Comparison of ENCODE assay signal across 20 mouse cellular contexts in genomic region chr3:52357265-52357953, GRCm38 (mm10).
DNase-seq lines count a peak whose midpoint lies in the region; ATAC-seq and TF ChIP-seq lines count a peak whose summit lies in the region.
"Had no signal": no experiment of that assay in that cellular context is flagged by ENCODE, and none has a peak within 500 bp of the region (broad histone marks: within the 10 kb centered on the region; RNA-seq: fewer than 3 reads in every experiment).

No protein-coding gene starts in this region.

- no peaks in the 10 kb centered on the region for H3K36me3 ChIP-seq in hindbrain, postnatal 0 days (ENCODE audit: insufficient read depth, low read length)
- no peaks in the 10 kb centered on the region for H3K36me3 ChIP-seq in hindbrain, embryonic 11.5 days (ENCODE audit: control insufficient read depth, insufficient read depth, low read length)
- H3K36me3 ChIP-seq in heart, embryonic 12.5 days, result no peaks in the 10 kb centered on the region
- no peaks in the 10 kb centered on the region for H3K36me3 ChIP-seq in heart, embryonic 15.5 days
- H3K36me3 ChIP-seq: embryonic facial prominence, embryonic 13.5 days; liver, embryonic 15.5 days; midbrain, embryonic 10.5 days; neural tube, embryonic 13.5 days had no signal

- no peaks in the 10 kb centered on the region for H3K4me1 ChIP-seq in hindbrain, postnatal 0 days (ENCODE audit: insufficient read depth, low read length)
- H3K4me1 ChIP-seq in hindbrain, embryonic 11.5 days (replicated peaks; ENCODE audit: control insufficient read depth, insufficient read depth, low read length), result no peaks in the 10 kb centered on the region
- H3K4me1 ChIP-seq in heart, embryonic 12.5 days (replicated peaks), result peaks cover 7% of the 10 kb centered on the region
- H3K4me1 ChIP-seq in heart, embryonic 15.5 days (replicated peaks), result peaks cover 4% of the 10 kb centered on the region
- H3K4me1 ChIP-seq: forebrain, embryonic 13.5 days; liver, embryonic 15.5 days; midbrain, embryonic 10.5 days; neural tube, embryonic 13.5 days had no signal

- no peak for TF ChIP-seq CTCF in gastrocnemius, adult 2 months (IDR thresholded peaks at IDR 0.05)
- TF ChIP-seq CTCF in hindbrain, postnatal 0 days (IDR thresholded peaks at IDR 0.05; ENCODE audit: low read depth), result no peak

- DNase-seq in gastrocnemius, adult 2 months, result peak; percentile 29
- no peak for DNase-seq in gastrocnemius, postnatal 36 days
- DNase-seq in hindbrain, postnatal 0 days (ENCODE audit: low spot score), result peak; percentile 23
- DNase-seq in hindbrain, embryonic 11.5 days (ENCODE audit: low spot score), result no peak
- no peak for DNase-seq in adrenal gland, postnatal 36 days
- no peak for DNase-seq in gastrocnemius, postnatal 10 days
- DNase-seq: adrenal gland, postnatal 25 days; cerebellum, adult 9-11 months; thymus, adult 2 months; thymus, postnatal 4 days had no signal

- ATAC-seq in hindbrain, postnatal 0 days, result 0 out of 2 replicates have a peak, but pooled peaks have one; percentile 29
- no peak for ATAC-seq in hindbrain, embryonic 11.5 days (ENCODE audit: low FRiP score)
- peak; percentile 55; the same call in 1 of the 2 replicates for ATAC-seq in heart, embryonic 12.5 days (ENCODE audit: insufficient number of reproducible peaks, low FRiP score)
- ATAC-seq in heart, embryonic 15.5 days (replicated peaks; ENCODE audit: insufficient number of reproducible peaks, insufficient read depth, low FRiP score, low read depth), result 0 out of 2 replicates have a peak, but pooled peaks have one; percentile 27
- ATAC-seq: forebrain, embryonic 13.5 days; intestine, postnatal 0 days; midbrain, embryonic 16.5 days had no signal

- H3K4me2 ChIP-seq in hindbrain, postnatal 0 days (ENCODE audit: low read depth, low read length), result no peak overlapping the region
- no peak overlapping the region for H3K4me2 ChIP-seq in hindbrain, embryonic 11.5 days (replicated peaks; ENCODE audit: low read depth, low read length)
- H3K4me2 ChIP-seq in heart, embryonic 12.5 days, result 0 out of 2 replicates have a peak overlapping the region, but pooled peaks have one; percentile 4
- H3K4me2 ChIP-seq in heart, embryonic 15.5 days, result peak overlapping the region; percentile 8; the same call in 1 of the 2 replicates
- H3K4me2 ChIP-seq: embryonic facial prominence, embryonic 13.5 days; forebrain, embryonic 13.5 days; liver, embryonic 15.5 days; neural tube, embryonic 13.5 days had no signal

- 74% methylated on average over 15 of the region's 15 CpGs for WGBS in hindbrain, postnatal 0 days
- 87% methylated on average over 15 of the region's 15 CpGs for WGBS in hindbrain, embryonic 11.5 days
- WGBS in heart, embryonic 12.5 days, result 75% methylated on average over 15 of the region's 15 CpGs
- 63% methylated on average over 15 of the region's 15 CpGs for WGBS in heart, embryonic 15.5 days

- intact Hi-C loops in gastrocnemius, adult 2 months (cut with DNase I), result no loop called here
- intact Hi-C loops in gastrocnemius, postnatal 36 days (cut with DNase I), result no loop called here

- no peaks in the 10 kb centered on the region for H3K9me3 ChIP-seq in hindbrain, postnatal 0 days (ENCODE audit: low read length)
- no peaks in the 10 kb centered on the region for H3K9me3 ChIP-seq in hindbrain, embryonic 11.5 days (ENCODE audit: control insufficient read depth, low read length)
- H3K9me3 ChIP-seq in heart, embryonic 12.5 days (replicated peaks), result no peaks in the 10 kb centered on the region
- H3K9me3 ChIP-seq in heart, embryonic 15.5 days (replicated peaks), result no peaks in the 10 kb centered on the region
- H3K9me3 ChIP-seq: embryonic facial prominence, embryonic 13.5 days; forebrain, embryonic 13.5 days; liver, embryonic 15.5 days; midbrain, embryonic 10.5 days; neural tube, embryonic 13.5 days had no signal

- peak overlapping the region; percentile 23; the same call in 1 of the 2 replicates for H3K4me3 ChIP-seq in gastrocnemius, adult 2 months
- H3K4me3 ChIP-seq in hindbrain, postnatal 0 days (ENCODE audit: low read length), result no peak overlapping the region
- no peak overlapping the region for H3K4me3 ChIP-seq in hindbrain, embryonic 11.5 days (ENCODE audit: low read depth, low read length)
- no peak overlapping the region for H3K4me3 ChIP-seq in heart, embryonic 12.5 days
- H3K4me3 ChIP-seq in heart, embryonic 15.5 days, result no peak overlapping the region
- H3K4me3 ChIP-seq: embryonic facial prominence, embryonic 13.5 days; forebrain, embryonic 13.5 days; liver, embryonic 15.5 days; midbrain, embryonic 10.5 days; myocyte; neural tube, embryonic 13.5 days had no signal

- H3K27me3 ChIP-seq in hindbrain, postnatal 0 days (ENCODE audit: insufficient read depth, low read length), result no peaks in the 10 kb centered on the region
- no peaks in the 10 kb centered on the region for H3K27me3 ChIP-seq in hindbrain, embryonic 11.5 days (ENCODE audit: control insufficient read depth, insufficient read depth, low read length)
- H3K27me3 ChIP-seq in heart, embryonic 12.5 days (replicated peaks), result no peaks in the 10 kb centered on the region
- no peaks in the 10 kb centered on the region for H3K27me3 ChIP-seq in heart, embryonic 15.5 days
- H3K27me3 ChIP-seq: embryonic facial prominence, embryonic 13.5 days; forebrain, embryonic 13.5 days; liver, embryonic 15.5 days; neural tube, embryonic 13.5 days had no signal

- H3K9ac ChIP-seq in hindbrain, postnatal 0 days (replicated peaks; ENCODE audit: low read length), result no peak overlapping the region
- H3K9ac ChIP-seq in hindbrain, embryonic 11.5 days (ENCODE audit: low read depth, low read length), result no peak overlapping the region
- no peak overlapping the region for H3K9ac ChIP-seq in heart, embryonic 12.5 days
- H3K9ac ChIP-seq in heart, embryonic 15.5 days, result no peak overlapping the region
- H3K9ac ChIP-seq: embryonic facial prominence, embryonic 13.5 days; forebrain, embryonic 13.5 days; liver, embryonic 15.5 days; neural tube, embryonic 13.5 days had no signal

- H3K27ac ChIP-seq in gastrocnemius, adult 2 months, result 0 out of 2 replicates have a peak overlapping the region, but pooled peaks have one; percentile 8
- H3K27ac ChIP-seq in hindbrain, postnatal 0 days, result no peak overlapping the region
- no peak overlapping the region for H3K27ac ChIP-seq in hindbrain, embryonic 11.5 days (ENCODE audit: low read depth, low read length)
- H3K27ac ChIP-seq in heart, embryonic 12.5 days (ENCODE audit: poor library complexity, severe bottlenecking), result no peak overlapping the region
- H3K27ac ChIP-seq in heart, embryonic 15.5 days, result no peak overlapping the region
- H3K27ac ChIP-seq: embryonic facial prominence, embryonic 13.5 days; forebrain, embryonic 13.5 days; liver, embryonic 15.5 days; midbrain, embryonic 10.5 days; neural tube, embryonic 13.5 days had no signal

Comparison
In these comparisons a context has a peak if more than half of its experiments do, and no peak if none do; other contexts are left out.
1. DNase-seq: peak in gastrocnemius, adult 2 months (single experiment) and hindbrain, postnatal 0 days (single experiment); none in gastrocnemius, postnatal 36 days (0 of 2), hindbrain, embryonic 11.5 days (single experiment), adrenal gland, postnatal 36 days (0 of 2) and gastrocnemius, postnatal 10 days (single experiment).
2. H3K4me2 ChIP-seq: peak in heart, embryonic 12.5 days (single experiment) and heart, embryonic 15.5 days (single experiment); none in hindbrain, postnatal 0 days (single experiment) and hindbrain, embryonic 11.5 days (single experiment).